Mouse (Mus musculus): ENCODE measurements around the gene Rdh16f1.
"Not testable (repeated sequence)": the region's sequence is repeated elsewhere in the genome, so short reads cannot be mapped to it uniquely, and the experiment has no call there.

DNA sequence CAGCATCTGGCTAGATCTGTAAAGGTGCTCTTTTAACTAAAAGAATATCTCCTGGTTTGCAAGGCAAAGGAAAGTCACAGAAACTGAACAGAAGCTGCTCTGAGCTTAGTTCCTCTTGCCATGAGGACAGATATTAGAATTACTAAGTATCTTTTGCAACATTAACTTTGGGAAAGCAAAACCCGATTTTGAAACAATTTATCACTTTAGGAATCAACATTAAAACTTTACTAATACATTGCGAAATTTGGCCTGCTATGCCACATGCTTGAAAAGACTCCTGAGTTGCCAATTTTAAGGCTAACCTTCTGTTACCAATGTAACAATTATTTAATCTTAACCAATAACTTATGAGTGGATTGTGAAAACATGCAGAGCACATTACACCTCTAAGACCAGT, 62.2 kb downstream of the Rdh16f1 start:
- not testable (repeated sequence) for TF ChIP-seq CHD2 (IDR thresholded peaks at IDR 0.05; ENCODE audit: low read depth, low read length); ZC3H11A (IDR thresholded peaks at IDR 0.05; ENCODE audit: borderline replicate concordance, low read depth, low read length); HCFC1 (IDR thresholded peaks at IDR 0.05; ENCODE audit: borderline replicate concordance, insufficient read depth, low read length); MAFK (IDR thresholded peaks at IDR 0.05; ENCODE audit: insufficient read depth, low read depth, low read length)
